Mouse (Mus musculus): Measurements from ENCODE around the gene Ssbp3. TPM values are rescaled to one million over a fixed set of nuclear protein-coding genes. Genes with fewer than 3 reads are reported as not detected.

Ssbp3 gene
- polyA plus RNA-seq, 1 experiment from 2014 or later, result 50.5 TPM

DNA sequence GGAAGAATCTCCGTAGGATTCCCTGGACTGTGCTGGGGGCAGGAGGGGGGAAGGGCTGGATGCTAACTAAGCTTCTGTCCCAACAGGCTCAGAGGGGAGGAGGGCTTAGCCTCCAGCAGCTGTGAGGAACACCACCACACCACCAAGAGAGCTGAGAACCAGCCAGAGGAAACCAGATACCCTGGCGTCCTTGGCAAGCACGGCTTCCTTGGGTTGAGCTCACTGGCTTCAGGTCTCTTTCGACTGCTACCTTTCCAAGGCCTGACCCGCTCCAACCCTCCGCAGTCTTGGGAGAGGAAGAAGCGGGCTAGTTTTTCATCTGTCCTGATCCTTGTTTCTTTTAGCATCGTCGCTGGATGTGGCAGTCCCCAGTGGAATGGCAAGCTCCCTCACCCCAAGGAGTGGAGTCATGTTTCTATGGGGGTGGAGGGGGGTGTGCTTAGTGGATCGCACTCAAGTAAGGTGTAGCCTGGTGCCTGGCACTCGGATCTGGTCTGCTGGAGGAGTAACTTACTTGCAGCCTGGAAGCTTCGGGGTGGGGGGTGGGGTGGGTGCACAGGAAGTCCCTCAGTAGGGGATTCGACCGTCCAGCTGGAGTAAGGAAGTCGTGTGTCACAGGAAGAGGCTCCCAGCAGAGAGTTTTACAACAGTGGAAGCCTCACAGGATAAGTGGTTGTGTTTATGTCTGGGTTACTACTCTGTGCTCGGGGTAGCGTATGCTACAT, 2.6 kb upstream of the Ssbp3 start:
- peaks cover 49% of the 10 kb centered on the region for H3K4me1 ChIP-seq (replicated peaks)
- H3K9me3 ChIP-seq (replicated peaks), result no peaks in the 10 kb centered on the region
- peak overlapping the region; percentile 97 for H3K4me3 ChIP-seq (replicated peaks)
- 10% methylated on average over 17 of the region's 17 CpGs for WGBS (ENCODE audit: insufficient replicate concordance)
- peak overlapping the region; percentile 42 for H3K9ac ChIP-seq
- no peaks in the 10 kb centered on the region for H3K27me3 ChIP-seq
- H3K27ac ChIP-seq (replicated peaks), result peak overlapping the region; percentile 97
- ATAC-seq (ENCODE audit: insufficient read depth), result no peak
- peaks cover under 1% of the 10 kb centered on the region; the same call in 1 of the 2 replicates for H3K36me3 ChIP-seq (replicated peaks)
- H3K4me2 ChIP-seq, result peak overlapping the region; percentile 94

DNA sequence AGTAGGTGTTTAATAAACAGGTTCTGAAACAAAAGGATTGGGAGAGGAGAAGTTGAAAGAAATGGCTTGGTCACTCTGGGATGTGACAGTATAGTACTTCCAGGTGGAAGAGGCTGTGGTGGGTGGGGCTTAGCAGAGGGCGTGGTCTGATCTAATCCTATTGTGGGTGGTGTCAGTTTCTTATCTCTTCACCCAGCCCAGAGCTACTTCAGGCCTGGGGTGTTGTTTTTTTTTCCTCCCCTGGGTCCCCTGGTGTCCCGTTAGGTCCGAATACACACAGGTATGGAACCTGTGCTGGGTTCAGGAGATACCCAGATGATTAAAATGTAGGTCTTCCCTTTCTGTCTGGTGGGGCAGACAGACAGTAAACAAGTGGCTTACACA, 2.1 kb upstream of the Ssbp3 start:
- Histone ChIP-seq H3K4me1 (replicated peaks) (peaks cover 53% of the 10 kb centered on the region), H3K27me3 (no peaks in the 10 kb centered on the region), H3K27ac (replicated peaks) (peak overlapping the region; percentile 97), H3K36me3 (replicated peaks) (peaks cover 6% of the 10 kb centered on the region), H3K4me2 (peak overlapping the region; percentile 94), H3K9me3 (replicated peaks) (no peaks in the 10 kb centered on the region), H3K4me3 (replicated peaks) (peak overlapping the region; percentile 97), H3K9ac (peak overlapping the region; percentile 94)
- WGBS (ENCODE audit: insufficient replicate concordance), result 0% methylated on average over 3 of the region's 3 CpGs
- ATAC-seq (ENCODE audit: insufficient read depth), result peak; percentile 48

DNA sequence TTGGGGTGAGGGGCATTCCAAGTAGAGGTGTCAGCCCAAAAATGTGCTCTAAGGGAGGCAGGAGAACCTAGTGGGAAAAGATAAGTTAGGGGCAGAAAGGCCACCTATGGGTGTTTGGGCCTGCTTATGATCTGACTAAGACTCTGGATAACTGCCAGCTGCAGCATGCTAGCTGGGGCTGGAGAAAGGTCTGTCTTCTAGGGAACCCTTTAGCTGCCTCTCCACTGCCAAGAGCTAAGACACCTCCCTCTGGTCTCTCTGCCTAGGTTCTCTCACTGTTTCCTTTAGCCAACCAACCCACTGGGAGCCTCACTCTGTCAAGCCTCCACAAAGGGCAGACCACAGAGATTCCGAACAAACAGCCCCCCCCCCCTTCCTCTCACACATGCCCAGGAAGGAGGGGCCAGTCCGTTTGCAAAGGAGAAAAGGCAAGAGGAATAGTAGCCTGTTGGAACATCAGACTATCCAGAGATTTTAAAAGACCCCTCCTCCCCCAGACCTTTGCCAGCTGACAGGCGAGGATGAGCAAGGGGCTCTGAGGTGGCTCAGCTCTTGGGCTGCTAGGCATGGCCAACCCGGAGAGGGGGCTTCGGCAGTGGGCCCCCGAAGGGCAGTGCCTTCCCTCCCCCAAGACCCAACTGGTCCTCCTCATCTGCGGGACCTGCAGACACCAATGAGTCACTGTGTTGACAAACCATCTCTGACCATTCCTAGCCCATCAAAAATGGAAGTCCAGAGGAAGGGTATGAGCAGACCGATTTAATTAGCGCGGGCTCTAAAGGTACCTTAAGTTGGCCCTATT, 1.4 kb upstream of the Ssbp3 start:
- Histone ChIP-seq H3K27me3 (no peaks in the 10 kb centered on the region), H3K36me3 (replicated peaks) (peaks cover 13% of the 10 kb centered on the region), H3K27ac (replicated peaks) (peak overlapping the region; percentile 97), H3K9ac (peak overlapping the region; percentile 94), H3K4me1 (replicated peaks) (peaks cover 60% of the 10 kb centered on the region), H3K4me3 (replicated peaks) (peak overlapping the region; percentile 97), H3K9me3 (replicated peaks) (no peaks in the 10 kb centered on the region), H3K4me2 (peak overlapping the region; percentile 94)
- 4% methylated on average over 10 of the region's 10 CpGs for WGBS (ENCODE audit: insufficient replicate concordance)
- peak; percentile 26 for ATAC-seq (ENCODE audit: insufficient read depth)

DNA sequence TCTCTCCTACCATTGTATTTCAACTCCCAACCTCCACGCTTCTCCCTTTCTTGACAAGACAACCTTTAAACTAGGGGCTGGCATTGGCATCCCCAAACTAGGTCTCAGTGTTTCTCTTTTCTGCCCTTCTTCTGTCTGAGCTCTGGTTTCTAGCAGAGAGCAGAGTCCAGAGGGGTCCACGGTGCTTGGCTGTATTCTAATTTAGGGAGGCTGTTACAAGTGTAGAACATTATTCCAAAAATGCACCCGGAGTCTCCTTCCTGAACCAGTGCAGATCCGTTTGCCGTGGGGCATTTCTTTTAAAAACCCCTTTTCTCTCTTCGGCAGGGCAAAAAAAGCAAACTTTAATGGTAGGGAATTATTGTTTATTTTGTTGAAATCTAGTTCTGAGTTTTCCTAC, 704 bp upstream of the Ssbp3 start:
- H3K4me1 ChIP-seq (replicated peaks), result peaks cover 66% of the 10 kb centered on the region
- H3K4me2 ChIP-seq, result peak overlapping the region; percentile 94
- no peaks in the 10 kb centered on the region for H3K9me3 ChIP-seq (replicated peaks)
- H3K9ac ChIP-seq, result peak overlapping the region; percentile 94
- peak overlapping the region; percentile 97 for H3K4me3 ChIP-seq (replicated peaks)
- peak overlapping the region; percentile 97 for H3K27ac ChIP-seq (replicated peaks)
- no peak for ATAC-seq (ENCODE audit: insufficient read depth)
- peaks cover 20% of the 10 kb centered on the region for H3K36me3 ChIP-seq (replicated peaks)
- H3K27me3 ChIP-seq, result no peaks in the 10 kb centered on the region
- 2% methylated on average over 6 of the region's 6 CpGs for WGBS (ENCODE audit: insufficient replicate concordance)

DNA sequence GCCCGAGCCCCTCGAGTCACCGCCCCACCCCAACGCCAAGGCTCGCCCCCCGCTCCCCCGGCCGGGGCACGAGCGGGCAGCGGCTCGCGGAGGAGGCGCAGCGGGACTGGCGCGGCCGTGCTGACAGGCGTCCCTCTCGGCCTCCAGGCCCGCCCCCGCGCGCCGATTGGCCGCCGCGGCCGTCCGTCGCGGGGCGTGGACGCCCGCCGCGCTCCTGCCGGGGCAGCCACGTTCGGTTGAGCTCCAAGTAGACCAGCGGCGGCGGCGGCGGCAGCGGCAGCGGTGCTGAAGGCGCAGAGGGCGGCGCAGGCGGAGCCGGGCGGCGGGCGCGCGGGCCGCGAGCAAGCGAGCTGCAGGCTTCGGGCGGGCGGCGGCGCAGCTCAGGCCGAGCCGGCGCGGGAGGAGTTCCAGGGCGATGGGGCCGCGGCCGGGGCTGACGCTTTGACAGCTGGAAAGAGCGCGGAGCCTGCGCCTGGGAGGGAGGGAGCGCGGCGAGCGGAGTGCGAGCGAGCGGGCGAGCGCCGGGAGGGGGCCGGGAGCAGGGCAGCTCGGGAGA, 823 bp downstream of the Ssbp3 start:
- under 1% methylated on average over 76 of the region's 89 CpGs for WGBS (ENCODE audit: insufficient replicate concordance)

DNA sequence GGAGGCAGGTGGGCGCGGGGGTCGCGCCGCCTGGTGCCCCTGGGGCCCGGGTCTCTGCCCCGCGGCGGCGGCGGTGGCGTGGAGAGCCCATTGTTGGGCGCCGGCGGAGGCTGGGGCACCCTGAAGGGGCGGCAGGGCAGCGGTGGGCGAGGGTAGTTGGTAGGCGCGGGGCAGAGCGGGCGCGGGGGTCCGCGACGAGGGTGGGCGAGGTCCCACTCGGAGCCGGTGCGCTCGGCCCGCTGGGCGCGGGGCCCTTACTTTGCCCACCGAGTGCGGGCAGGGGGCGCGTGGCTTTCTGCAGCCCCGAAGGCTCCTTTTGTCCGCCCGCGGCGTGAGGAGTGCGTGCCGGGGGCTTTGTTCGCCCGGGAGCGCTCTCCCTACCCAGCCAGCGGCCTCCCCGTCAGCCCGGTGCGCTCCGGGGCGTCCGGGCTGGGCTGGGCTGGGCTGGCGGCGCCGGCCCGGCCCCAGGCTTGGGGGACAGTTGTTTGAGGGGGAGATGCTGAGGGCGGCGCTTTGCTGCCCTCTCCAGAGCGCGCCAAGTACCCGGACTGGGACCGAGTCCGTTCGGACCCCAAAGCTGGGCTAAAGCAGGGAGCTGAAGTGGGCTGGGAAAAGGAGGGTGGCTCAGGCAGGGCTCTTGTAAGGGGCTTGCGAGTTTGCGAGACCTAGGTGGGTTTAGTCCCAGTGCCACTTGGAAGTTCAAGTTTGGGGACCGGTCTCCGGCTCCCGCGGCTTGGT, 1.6 kb downstream of the Ssbp3 start:
- H3K9me3 ChIP-seq (replicated peaks), result no peaks in the 10 kb centered on the region
- peak overlapping the region; percentile 97 for H3K27ac ChIP-seq (replicated peaks)
- H3K4me1 ChIP-seq (replicated peaks), result peaks cover 69% of the 10 kb centered on the region
- peak overlapping the region; percentile 99 for H3K9ac ChIP-seq
- under 1% methylated on average over 72 of the region's 73 CpGs for WGBS (ENCODE audit: insufficient replicate concordance)
- peak overlapping the region; percentile 94 for H3K4me2 ChIP-seq
- peak overlapping the region; percentile 97 for H3K4me3 ChIP-seq (replicated peaks)
- ATAC-seq (ENCODE audit: insufficient read depth), result 0 out of 2 replicates have a peak, but pooled peaks have one; percentile 4
- H3K36me3 ChIP-seq (replicated peaks), result peaks cover 43% of the 10 kb centered on the region
- no peaks in the 10 kb centered on the region for H3K27me3 ChIP-seq

More for the DNA sequence above, 823 bp downstream of the Ssbp3 start:
- Histone ChIP-seq H3K27me3 (no peaks in the 10 kb centered on the region), H3K27ac (replicated peaks) (peak overlapping the region; percentile 97), H3K9ac (peak overlapping the region; percentile 99), H3K4me2 (peak overlapping the region; percentile 94), H3K4me1 (replicated peaks) (peaks cover 73% of the 10 kb centered on the region), H3K36me3 (replicated peaks) (peaks cover 35% of the 10 kb centered on the region), H3K4me3 (replicated peaks) (peak overlapping the region; percentile 97), H3K9me3 (replicated peaks) (no peaks in the 10 kb centered on the region)
- ATAC-seq (ENCODE audit: insufficient read depth), result peak; percentile 85

DNA sequence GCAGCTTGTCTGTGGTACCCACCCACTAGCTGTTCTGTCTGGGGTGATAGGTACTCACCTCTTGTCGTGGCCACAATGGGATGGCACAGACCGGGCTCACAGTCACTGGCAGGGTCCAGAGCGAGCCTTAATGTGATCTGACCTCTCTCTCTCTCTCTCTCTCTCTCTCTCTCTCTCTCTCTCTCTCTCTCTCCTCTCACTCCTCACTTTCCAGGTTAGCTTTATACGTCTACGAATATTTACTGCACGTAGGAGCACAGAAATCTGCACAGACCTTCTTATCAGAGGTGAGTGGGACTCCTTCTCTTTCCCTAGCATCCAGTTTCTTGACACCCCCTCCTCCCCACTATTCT, 2.2 kb downstream of the Ssbp3 start:
- H3K9ac ChIP-seq, result peak overlapping the region; percentile 99
- peak overlapping the region; percentile 94 for H3K4me2 ChIP-seq
- H3K4me3 ChIP-seq (replicated peaks), result peak overlapping the region; percentile 97
- 15% methylated on average over 6 of the region's 6 CpGs for WGBS (ENCODE audit: insufficient replicate concordance)
- peaks cover 48% of the 10 kb centered on the region for H3K36me3 ChIP-seq (replicated peaks)
- no peak for ATAC-seq (ENCODE audit: insufficient read depth)
- no peaks in the 10 kb centered on the region for H3K27me3 ChIP-seq
- H3K27ac ChIP-seq (replicated peaks), result peak overlapping the region; percentile 97
- H3K4me1 ChIP-seq (replicated peaks), result peaks cover 64% of the 10 kb centered on the region
- H3K9me3 ChIP-seq (replicated peaks), result no peaks in the 10 kb centered on the region

DNA sequence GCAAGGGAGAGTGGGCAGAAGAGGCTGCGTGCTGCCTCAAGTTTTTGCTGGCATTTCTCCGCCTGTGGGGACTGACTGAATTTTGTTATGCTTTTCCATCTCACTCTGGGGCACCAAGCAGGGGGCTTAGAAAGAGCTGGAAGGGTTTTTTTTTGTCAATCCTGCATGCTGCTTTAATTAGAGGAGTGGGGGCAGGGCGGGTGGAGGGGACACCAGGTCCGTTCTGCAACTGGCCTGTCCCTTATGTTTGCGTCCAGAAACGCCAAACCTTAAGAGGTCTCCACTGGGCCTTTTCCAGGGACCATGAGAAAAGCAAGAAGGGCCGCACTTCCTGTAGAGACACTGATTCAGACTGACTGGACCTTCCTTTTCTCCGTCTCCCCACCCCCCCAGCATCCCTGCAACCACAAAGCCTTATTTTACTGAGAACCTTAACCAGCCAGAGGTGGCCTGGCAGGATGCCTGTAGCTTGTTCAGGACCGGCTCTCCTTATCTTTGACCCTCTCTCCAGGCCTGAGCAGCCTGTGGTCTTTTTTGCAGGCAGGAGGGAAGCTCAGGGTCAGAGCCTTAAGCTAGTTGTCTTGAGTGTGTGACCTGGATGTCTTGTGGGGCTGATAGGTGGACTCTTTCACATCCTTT, 3.0 kb downstream of the Ssbp3 start:
- no peak for ATAC-seq (ENCODE audit: insufficient read depth)
- H3K36me3 ChIP-seq (replicated peaks), result peaks cover 57% of the 10 kb centered on the region
- 0 out of 2 replicates have a peak overlapping the region, but pooled peaks have one; percentile 10 for H3K27ac ChIP-seq (replicated peaks)
- no peaks in the 10 kb centered on the region for H3K9me3 ChIP-seq (replicated peaks)
- H3K4me3 ChIP-seq (replicated peaks), result peak overlapping the region; percentile 97
- H3K4me2 ChIP-seq, result peak overlapping the region; percentile 94
- 69% methylated on average over 9 of the region's 9 CpGs for whole genome bisulfite sequencing (ENCODE audit: insufficient replicate concordance)
- H3K4me1 ChIP-seq (replicated peaks), result peaks cover 60% of the 10 kb centered on the region
- H3K9ac ChIP-seq, result peak overlapping the region; percentile 5; the same call in 1 of the 2 replicates
- H3K27me3 ChIP-seq, result no peaks in the 10 kb centered on the region

DNA sequence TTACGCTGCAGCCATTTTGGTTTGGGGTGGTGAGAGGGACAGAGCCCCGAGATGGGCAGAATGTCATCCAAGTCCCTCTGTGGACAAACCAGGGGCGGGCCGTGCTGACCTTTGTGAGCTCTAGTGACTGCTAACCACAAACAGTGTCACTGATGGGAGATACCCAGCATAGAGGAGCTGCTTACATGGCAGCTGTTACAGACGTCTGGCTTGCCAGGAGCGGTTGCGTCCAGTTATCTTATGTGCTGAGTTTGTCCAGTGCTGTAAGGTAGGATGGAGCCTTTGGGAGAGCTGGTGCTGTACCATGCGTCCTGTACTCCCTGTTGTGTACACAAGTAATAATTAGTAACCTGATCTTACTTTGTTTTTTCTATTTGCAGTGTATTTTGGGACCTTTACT, 4.8 kb downstream of the Ssbp3 start:
- no peak for ATAC-seq (ENCODE audit: insufficient read depth)
- H3K27me3 ChIP-seq, result no peaks in the 10 kb centered on the region
- peaks cover 73% of the 10 kb centered on the region for H3K36me3 ChIP-seq (replicated peaks)
- H3K9ac ChIP-seq, result no peak overlapping the region
- no peak overlapping the region for H3K4me2 ChIP-seq
- H3K27ac ChIP-seq (replicated peaks), result no peak overlapping the region
- no peak overlapping the region for H3K4me3 ChIP-seq (replicated peaks)
- H3K4me1 ChIP-seq (replicated peaks), result peaks cover 59% of the 10 kb centered on the region
- 60% methylated on average over 8 of the region's 8 CpGs for WGBS (ENCODE audit: insufficient replicate concordance)
- H3K9me3 ChIP-seq (replicated peaks), result no peaks in the 10 kb centered on the region

DNA sequence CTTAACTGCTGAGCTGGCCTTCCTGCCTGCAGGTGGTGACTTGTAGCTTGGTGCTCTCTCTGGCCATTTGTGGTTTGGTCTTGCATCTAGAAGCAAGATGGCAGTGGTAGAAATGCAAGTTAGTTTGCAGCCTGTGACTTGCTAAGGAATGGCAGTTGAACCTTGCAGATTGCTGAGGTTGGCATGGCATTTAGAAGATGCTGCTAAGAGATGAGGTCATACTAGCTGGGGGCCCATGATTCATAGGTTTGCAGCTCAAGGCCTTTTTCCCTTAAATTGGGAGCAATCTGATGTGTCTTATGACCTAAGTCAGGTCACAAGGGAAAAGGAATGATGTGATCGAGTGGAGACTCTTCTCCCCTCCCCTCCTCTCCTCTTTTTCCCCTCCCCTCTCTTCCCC, 7.8 kb downstream of the Ssbp3 start:
- H3K9me3 ChIP-seq (replicated peaks), result no peaks in the 10 kb centered on the region
- whole genome bisulfite sequencing (ENCODE audit: insufficient replicate concordance), result 71% methylated on average over 1 of the region's 1 CpGs
- ATAC-seq (ENCODE audit: insufficient read depth), result no peak
- no peak overlapping the region for H3K4me2 ChIP-seq
- peaks cover 77% of the 10 kb centered on the region for H3K4me1 ChIP-seq (replicated peaks)
- no peaks in the 10 kb centered on the region for H3K27me3 ChIP-seq
- H3K4me3 ChIP-seq (replicated peaks), result no peak overlapping the region
- H3K9ac ChIP-seq, result no peak overlapping the region
- peaks cover 95% of the 10 kb centered on the region for H3K36me3 ChIP-seq (replicated peaks)
- H3K27ac ChIP-seq (replicated peaks), result no peak overlapping the region
